Mouse (Mus musculus) limb, embryonic 15.5 days (tissue): ENCODE results near the gene Zmym4. TPM values are rescaled to one million over a fixed set of nuclear protein-coding genes. Genes with fewer than 3 reads are reported as not detected.
"Not testable (repeated sequence)": the region's sequence is repeated elsewhere in the genome, so short reads cannot be mapped to it uniquely, and the experiment has no call there.

Experiments used
- ATAC-seq: fragments of 200-750 bp; cut with Nextera tagmentation; 2 replicates; pipeline ENCODE4 v1.8.0; 2017; ENCODE audit warnings: low read depth, moderate TSS enrichment; ENCODE audit not compliant: insufficient number of reproducible peaks, low FRiP score, low TSS enrichment
- H3K27ac ChIP-seq: fragments of 300-500 bp; sonication (generic); 2 replicates; pipeline ENCODE4 v1.5.1; 2015; ENCODE audit warnings: moderate library complexity, mild to moderate bottlenecking, inconsistent platforms
- H3K27me3 ChIP-seq: fragments of 300-500 bp; sonication (generic); 2 replicates; pipeline ENCODE4 v1.6.1; 2015; ENCODE audit warnings: inconsistent platforms
- H3K36me3 ChIP-seq: fragments of 300-500 bp; sonication (generic); 2 replicates; pipeline ENCODE4 v1.6.1; 2015; ENCODE audit warnings: inconsistent platforms
- H3K4me1 ChIP-seq: fragments of 300-500 bp; sonication (generic); 2 replicates; pipeline ENCODE4 v1.6.1; 2015; ENCODE audit warnings: inconsistent platforms
- H3K4me2 ChIP-seq: fragments of 300-500 bp; sonication (generic); 2 replicates; pipeline ENCODE4 v1.6.1; 2015; ENCODE audit warnings: mild to moderate bottlenecking, inconsistent platforms
- H3K4me3 ChIP-seq: fragments of 300-500 bp; sonication (generic); 2 replicates; pipeline ENCODE4 v1.5.1; 2015; ENCODE audit warnings: mild to moderate bottlenecking, inconsistent platforms
- H3K9ac ChIP-seq: fragments of 300-500 bp; sonication (generic); 2 replicates; pipeline ENCODE4 v1.6.1; 2015; ENCODE audit warnings: inconsistent platforms
- H3K9me3 ChIP-seq: fragments of 300-500 bp; sonication (generic); 2 replicates; pipeline ENCODE4 v1.6.1; 2016; ENCODE audit warnings: inconsistent platforms
- WGBS: fragments of 180-500 bp; shearing (Covaris S2); methylation state at CpG from one replicate; pipeline ENCODE4 v1.1.7; 2015; 5-methylcytosine and 5-hydroxymethylcytosine counted together
- polyA plus RNA-seq: library from polyadenylated mRNA; unstranded; fragments of >200 nt; fragmentation: Nextera tagmentation; extraction: Ambion mirVana; gene quantifications from 2 replicates; pipeline ENCODE4 v1.2.1, GENCODE M21; 2015

Zmym4 gene
- 12.9 and 17.2 TPM in 2 replicates for polyA plus RNA-seq

DNA sequence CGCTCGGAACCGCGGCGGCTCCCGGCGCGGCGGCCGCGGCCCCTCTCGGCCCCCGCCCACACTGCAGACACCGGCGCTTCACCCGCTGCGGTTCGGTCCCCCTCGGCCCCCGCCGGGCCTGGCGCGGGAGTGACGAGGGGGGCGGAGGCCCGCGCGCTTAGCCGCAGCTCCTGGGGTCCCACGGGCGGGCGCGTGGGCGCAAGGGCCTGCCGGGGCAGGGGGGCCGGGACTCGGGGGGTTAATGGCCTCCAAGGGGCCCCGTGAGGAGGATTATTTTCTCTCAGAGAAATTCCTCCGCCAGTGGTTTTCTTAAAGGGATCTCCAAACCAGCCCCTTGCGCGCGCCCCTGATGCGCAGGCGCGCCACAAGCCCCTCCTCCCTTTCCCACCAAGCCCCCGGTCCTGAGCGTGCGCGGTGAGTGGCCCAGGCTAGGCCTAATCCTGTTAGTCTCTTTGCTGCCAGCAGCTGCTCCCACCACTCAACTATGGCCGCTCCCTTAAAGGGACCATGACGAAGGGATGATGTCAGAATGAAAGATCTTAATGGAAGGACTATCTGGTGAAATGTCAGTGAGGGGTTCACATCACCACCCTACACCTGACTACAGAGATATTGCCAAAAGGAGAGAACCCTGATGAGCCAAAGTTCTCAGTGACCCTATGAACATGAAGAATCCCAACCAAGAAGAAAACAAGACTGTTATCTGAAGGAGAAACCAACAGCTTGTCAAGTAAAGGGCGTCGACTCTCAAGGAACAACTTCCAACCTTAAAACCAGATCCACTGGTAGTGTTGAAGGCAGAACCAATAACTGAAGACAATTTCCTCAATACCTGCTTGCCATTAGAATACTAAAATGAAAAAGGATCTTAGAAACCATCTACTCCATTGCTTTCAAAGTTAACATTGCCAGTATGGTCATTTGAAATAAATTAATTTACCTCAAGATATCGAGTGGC lies at the start of gene Zmym4:
Gene Zmym4, minus strand, starts transcription at position 272 of the 958 bp plus-strand sequence.
- ATAC-seq = peak; percentile 97
- Histone ChIP-seq H3K27me3 (no peaks in the 10 kb centered on the region), H3K27ac (peak within 1 kb of the TSS; percentile 94), H3K36me3 (no peaks in the 10 kb centered on the region), H3K9ac (peak within 1 kb of the TSS; percentile 98), H3K4me3 (peak within 1 kb of the TSS; percentile 94), H3K4me1 (peaks cover 5% of the 10 kb centered on the region; the same call in 1 of the 2 replicates), H3K9me3 (no peaks in the 10 kb centered on the region), H3K4me2 (peak within 1 kb of the TSS; percentile 67)
- 6% methylated on average over 49 of the region's 54 CpGs for WGBS

DNA sequence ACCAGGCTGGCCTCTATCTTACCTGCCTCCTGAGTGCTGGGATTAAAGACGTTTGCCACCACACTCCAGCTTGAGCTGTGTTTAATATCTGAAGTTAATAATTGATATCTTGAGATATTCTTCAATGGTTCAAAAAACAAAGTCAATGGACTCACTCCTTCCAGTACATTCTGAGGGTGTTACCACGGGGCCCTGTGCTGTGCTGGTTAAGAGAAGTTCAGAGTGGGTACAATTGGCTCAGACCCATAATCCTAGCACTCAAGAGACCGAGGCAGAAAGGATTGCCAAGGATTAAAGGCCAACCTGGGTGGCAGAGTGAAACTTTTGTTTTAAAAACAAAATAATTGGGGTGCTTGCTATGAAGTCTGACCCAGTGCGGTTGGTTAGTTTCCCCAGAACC lies 48.4 kb upstream of the Zmym4 start:
- Histone ChIP-seq H3K27ac (no peak overlapping the region), H3K4me3 (no peak overlapping the region), H3K9ac (no peak overlapping the region), H3K36me3 (no peaks in the 10 kb centered on the region), H3K27me3 (no peaks in the 10 kb centered on the region), H3K4me1 (peaks cover 7% of the 10 kb centered on the region), H3K9me3 (no peaks in the 10 kb centered on the region), H3K4me2 (no peak overlapping the region)
- no peak for ATAC-seq
- WGBS = 86% methylated on average over 4 of the region's 4 CpGs

DNA sequence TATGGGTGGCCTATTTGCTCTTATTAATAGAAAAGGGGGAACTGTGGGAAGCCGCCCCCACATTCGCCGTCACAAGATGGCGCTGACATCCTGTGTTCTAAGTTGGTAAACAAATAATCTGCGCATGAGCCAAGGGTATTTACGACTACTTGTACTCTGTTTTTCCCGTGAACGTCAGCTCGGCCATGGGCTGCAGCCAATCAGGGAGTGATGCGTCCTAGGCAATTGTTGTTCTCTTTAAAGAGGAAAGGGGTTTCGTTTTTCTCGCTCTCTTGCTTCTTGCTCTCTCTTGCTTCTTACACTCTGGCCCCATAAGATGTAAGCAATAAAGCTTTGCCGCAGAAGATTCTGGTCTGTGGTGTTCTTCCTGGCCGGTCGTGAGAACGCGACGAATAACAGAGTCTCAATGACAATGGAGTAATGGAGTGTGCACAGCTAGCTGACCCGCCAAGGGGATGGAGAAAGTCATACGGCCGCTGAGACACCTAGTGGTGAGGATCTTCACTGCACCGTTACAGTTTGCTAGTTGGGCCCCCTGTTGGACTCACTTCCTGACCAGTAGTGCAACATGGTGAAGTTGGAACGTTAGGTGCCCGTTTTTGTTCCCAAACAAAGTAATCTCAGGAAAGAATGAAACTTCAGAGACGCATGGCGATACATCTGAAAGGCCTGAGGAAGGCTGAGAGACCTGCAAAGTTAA lies 47.5 kb upstream of the Zmym4 start:
- H3K4me2 ChIP-seq = peak overlapping the region; percentile 31; the same call in 1 of the 2 replicates
- not testable (repeated sequence) for H3K9me3 ChIP-seq, H3K36me3 ChIP-seq, H3K9ac ChIP-seq, ATAC-seq, H3K27me3 ChIP-seq, H3K27ac ChIP-seq, H3K4me1 ChIP-seq
- 21% methylated on average over 14 of the region's 26 CpGs for WGBS
- H3K4me3 ChIP-seq = peak overlapping the region; percentile 29

DNA sequence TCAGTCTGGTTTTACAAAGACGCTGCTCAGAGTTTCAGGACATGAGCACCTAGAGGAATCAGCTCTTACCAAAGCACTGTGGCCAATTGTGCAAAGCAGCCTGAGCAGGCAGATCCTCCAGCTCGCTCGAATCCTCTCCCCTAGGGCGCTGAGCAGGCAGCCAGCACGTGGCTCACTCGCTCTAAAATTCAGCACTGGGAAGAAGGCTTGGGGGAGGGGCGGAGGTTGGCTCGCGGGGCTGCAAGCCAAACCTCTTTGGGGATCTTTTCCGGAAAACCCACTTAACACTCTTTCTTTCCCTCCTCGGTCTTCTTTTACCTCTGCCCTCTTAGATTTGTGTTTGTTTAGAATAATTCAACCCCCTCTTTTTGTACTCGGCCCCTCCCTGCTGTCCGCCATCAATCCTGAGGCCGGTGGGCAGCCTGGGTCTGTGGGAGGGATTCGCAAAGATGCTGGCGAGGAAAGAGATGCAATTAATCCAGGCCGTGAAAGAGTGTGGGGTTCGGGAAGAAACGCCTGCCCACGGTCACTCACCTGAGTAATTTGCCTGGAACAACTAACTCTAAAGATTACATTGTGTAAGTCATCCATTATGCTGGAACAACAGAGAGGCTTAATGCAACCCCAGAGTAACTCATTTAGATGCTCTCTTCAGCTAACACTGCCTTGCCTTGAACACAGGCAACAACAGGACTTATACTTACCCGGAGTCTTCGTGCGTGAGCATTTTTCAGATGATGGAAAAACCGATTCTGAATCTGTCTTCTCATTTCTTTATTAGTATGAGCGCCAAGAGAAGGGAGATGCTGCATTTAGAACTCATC lies 37.4 kb upstream of the Zmym4 start:
- ATAC-seq = no peak
- no peak overlapping the region for H3K27ac ChIP-seq

DNA sequence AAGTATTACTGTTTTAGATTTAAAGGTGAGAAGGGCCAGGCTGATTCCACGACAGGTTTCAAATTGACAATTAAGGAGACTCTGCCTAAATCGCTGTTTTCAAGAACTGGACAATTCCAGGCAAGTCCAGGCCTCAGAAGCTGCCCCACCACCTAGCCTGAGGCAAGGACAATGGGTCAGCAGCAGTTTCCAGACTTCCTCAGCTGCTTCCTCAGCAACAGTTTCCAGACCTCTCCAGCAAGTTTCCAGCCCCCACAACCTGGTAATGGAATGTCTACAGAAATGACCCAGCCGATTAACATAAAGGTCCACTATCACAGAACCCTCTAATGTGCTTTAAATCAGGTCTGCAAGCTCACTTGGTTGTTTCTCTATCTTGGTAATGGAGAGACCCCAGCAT lies 36.4 kb upstream of the Zmym4 start:
- H3K4me3 ChIP-seq = no peak overlapping the region
- no peak for ATAC-seq
- H3K36me3 ChIP-seq = no peaks in the 10 kb centered on the region
- H3K27me3 ChIP-seq = no peaks in the 10 kb centered on the region
- H3K4me2 ChIP-seq = no peak overlapping the region
- 68% methylated on average over 3 of the region's 3 CpGs for WGBS
- peaks cover 12% of the 10 kb centered on the region; the same call in 1 of the 2 replicates for H3K4me1 ChIP-seq
- no peaks in the 10 kb centered on the region for H3K9me3 ChIP-seq
- H3K27ac ChIP-seq = no peak overlapping the region
- no peak overlapping the region for H3K9ac ChIP-seq

More for the DNA sequence above, 37.4 kb upstream of the Zmym4 start:
- peak overlapping the region; percentile 52 for H3K4me2 ChIP-seq
- H3K27me3 ChIP-seq = no peaks in the 10 kb centered on the region
- 0 out of 2 replicates have a peak overlapping the region, but pooled peaks have one; percentile 2 for H3K9ac ChIP-seq
- H3K36me3 ChIP-seq = no peaks in the 10 kb centered on the region
- H3K4me1 ChIP-seq = peaks cover 12% of the 10 kb centered on the region; the same call in 1 of the 2 replicates
- peak overlapping the region; percentile 31 for H3K4me3 ChIP-seq
- whole genome bisulfite sequencing = 17% methylated on average over 25 of the region's 25 CpGs
- no peaks in the 10 kb centered on the region for H3K9me3 ChIP-seq

DNA sequence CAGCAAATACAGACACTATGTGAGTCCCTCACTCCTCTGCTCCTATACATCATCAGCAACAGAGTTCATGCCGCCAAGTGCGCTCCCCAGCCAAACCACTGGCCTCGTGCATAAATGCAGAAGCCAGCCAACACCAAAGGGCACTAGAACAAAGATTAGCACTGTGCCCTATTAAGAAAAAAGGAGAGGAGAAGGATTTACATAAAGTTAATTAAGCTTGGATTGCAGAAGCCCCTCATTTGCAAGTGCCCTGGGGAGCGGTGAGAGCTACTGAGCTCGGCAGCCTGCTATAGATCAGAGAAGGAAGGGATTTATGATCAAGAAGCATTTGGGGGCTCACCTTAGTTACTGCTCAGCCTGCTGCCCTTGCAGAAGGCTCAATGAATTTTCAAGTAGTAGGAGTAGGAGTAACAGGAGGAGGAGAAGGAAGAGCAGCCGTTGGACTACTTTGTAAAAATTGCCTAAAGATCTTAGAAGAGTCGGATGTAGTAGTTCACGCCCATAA lies 32.7 kb upstream of the Zmym4 start:
- Histone ChIP-seq H3K36me3 (no peaks in the 10 kb centered on the region), H3K9ac (no peak overlapping the region), H3K27ac (no peak overlapping the region), H3K9me3 (no peaks in the 10 kb centered on the region), H3K4me1 (peaks cover 12% of the 10 kb centered on the region; the same call in 1 of the 2 replicates), H3K4me3 (no peak overlapping the region), H3K27me3 (no peaks in the 10 kb centered on the region), H3K4me2 (no peak overlapping the region)
- WGBS = 38% methylated on average over 8 of the region's 8 CpGs
- ATAC-seq = no peak

DNA sequence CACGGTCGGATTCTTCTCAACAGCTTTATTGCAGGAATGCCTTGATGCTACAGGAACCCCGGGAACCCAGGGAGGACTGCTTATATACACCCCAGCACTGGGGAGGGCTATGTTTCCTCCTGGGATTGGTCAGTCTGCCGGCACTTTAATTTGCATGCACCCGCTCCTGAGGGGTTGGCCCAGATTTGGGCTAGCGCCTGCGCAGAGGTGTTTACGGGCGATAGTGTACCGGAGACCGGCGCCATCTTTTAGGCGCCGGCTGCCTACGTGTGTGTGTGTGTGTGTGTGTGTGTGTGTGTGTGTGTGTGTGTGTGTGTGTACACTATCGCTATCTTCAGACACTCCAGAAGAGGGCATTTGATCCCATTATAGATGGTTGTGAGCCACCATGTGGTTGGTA lies 31.4 kb upstream of the Zmym4 start:
- H3K4me3 ChIP-seq, H3K36me3 ChIP-seq, ATAC-seq, H3K4me2 ChIP-seq, H3K4me1 ChIP-seq, H3K27me3 ChIP-seq, H3K9me3 ChIP-seq, H3K27ac ChIP-seq, H3K9ac ChIP-seq: not testable (repeated sequence)
- 94% methylated on average over 16 of the region's 16 CpGs for WGBS

DNA sequence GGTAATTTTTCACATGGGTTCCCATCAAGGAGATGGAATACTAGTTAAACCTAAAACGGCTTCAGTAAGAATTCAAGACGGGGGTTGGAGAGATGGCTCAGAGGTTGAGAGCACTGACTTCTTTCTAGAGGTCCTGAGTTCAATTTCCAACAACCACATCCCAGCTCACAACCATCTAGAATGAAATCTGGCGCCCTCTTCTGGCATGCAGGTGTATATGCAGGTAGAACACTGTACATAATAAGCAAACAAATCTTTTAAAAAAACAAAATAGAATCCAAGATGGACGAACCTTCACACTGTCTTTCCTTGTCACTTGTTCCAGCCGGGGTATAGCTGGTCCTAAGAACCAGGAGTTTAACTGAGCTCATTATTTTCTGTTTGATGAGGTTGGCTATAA lies 24.4 kb upstream of the Zmym4 start:
- no peaks in the 10 kb centered on the region for H3K36me3 ChIP-seq
- no peak overlapping the region for H3K4me3 ChIP-seq
- no peak overlapping the region for H3K9ac ChIP-seq
- 62% methylated on average over 5 of the region's 5 CpGs for WGBS
- H3K27me3 ChIP-seq = no peaks in the 10 kb centered on the region
- H3K4me2 ChIP-seq = no peak overlapping the region
- ATAC-seq = no peak
- no peaks in the 10 kb centered on the region for H3K4me1 ChIP-seq
- H3K9me3 ChIP-seq = no peaks in the 10 kb centered on the region
- H3K27ac ChIP-seq = no peak overlapping the region

DNA sequence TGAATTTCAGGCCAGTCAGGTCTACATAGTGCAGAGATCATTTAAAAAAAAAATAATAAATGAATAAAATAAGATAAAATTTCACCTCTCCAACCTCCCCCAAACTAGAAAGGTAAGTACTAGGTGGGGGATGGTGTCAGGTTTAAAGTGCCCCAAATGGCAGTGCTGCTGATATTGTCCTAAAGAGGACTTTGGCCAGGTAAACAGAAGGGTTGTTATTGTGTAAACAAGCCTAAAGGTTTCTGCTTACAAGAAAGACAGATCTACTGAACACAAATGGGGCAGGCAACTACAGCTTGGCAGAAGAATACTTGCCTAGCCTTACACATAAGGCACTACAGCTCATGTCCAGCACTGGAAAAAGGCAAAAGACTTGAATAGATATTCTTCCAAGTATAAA lies 22.6 kb upstream of the Zmym4 start:
- Histone ChIP-seq H3K36me3 (no peaks in the 10 kb centered on the region), H3K27me3 (no peaks in the 10 kb centered on the region), H3K27ac (no peak overlapping the region), H3K4me3 (no peak overlapping the region), H3K9me3 (no peaks in the 10 kb centered on the region), H3K4me1 (no peaks in the 10 kb centered on the region), H3K9ac (no peak overlapping the region), H3K4me2 (no peak overlapping the region)
- no peak for ATAC-seq

DNA sequence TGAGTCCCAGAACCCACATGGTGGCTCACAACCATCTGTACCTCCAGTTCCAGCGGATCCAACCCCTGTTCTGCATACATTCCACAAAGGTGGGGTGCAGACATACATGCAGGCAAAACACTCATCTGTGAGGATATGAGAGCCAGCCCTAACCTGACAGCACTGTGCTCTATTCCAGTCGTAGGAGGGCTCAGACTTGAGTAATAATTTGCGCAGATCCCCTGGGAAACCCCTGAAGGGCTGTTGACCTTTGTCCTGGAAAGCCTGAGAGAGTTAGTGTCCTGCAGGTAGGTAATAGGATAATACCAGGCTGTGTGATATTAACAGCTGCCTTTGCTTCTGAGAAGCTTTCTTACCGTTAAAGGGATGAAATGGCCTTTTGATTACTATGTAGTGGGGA lies 20.6 kb upstream of the Zmym4 start:
- H3K9ac ChIP-seq = no peak overlapping the region
- no peaks in the 10 kb centered on the region for H3K27me3 ChIP-seq
- no peak overlapping the region for H3K27ac ChIP-seq
- no peak overlapping the region for H3K4me3 ChIP-seq
- no peaks in the 10 kb centered on the region for H3K36me3 ChIP-seq
- H3K4me1 ChIP-seq = no peaks in the 10 kb centered on the region
- no peak for ATAC-seq
- 66% methylated on average over 4 of the region's 4 CpGs for WGBS
- no peak overlapping the region for H3K4me2 ChIP-seq
- H3K9me3 ChIP-seq = no peaks in the 10 kb centered on the region

DNA sequence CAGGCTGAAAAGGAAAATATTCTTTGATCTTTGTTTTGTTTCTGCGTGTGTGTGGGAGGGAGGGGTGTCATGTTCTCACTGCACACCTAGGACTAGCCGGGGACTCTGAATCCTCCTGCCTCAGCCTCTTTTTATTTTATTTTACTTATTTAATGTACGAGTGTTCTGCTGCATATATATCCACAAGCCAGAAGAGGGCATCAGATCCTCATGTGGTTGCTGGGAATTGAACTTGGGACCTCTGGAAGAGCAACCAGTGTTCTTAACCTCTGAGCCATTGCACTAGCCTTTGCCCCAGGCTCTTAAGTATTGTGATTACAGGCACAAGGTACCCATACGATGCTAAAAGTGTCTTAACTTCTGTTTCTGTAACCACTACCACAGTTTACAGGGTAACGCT lies 18.8 kb upstream of the Zmym4 start:
- Histone ChIP-seq H3K9ac (no peak overlapping the region), H3K4me3 (no peak overlapping the region), H3K36me3 (no peaks in the 10 kb centered on the region), H3K27me3 (no peaks in the 10 kb centered on the region), H3K4me2 (no peak overlapping the region), H3K4me1 (no peaks in the 10 kb centered on the region), H3K27ac (no peak overlapping the region), H3K9me3 (no peaks in the 10 kb centered on the region)
- 75% methylated on average over 5 of the region's 5 CpGs for WGBS
- ATAC-seq = no peak
